Mouse (Mus musculus): ENCODE measurements around the gene Olfr938. TPM values are rescaled to one million over a fixed set of nuclear protein-coding genes. Genes with fewer than 3 reads are reported as not detected.

Gene Olfr938
- not detected for polyA plus RNA-seq (2017; shearing (Covaris generic))

GRCm38 (mm10) chr9:39078787-39079186, at the start of gene Olfr938:
Olfr938 (minus strand) TSS chr9:39078887.

GRCm38 (mm10) chr9:39127831-39128230, 49.1 kb upstream of the Olfr938 start, which contains the start of gene Olfr27:
Olfr27 (plus strand) TSS chr9:39128131.

GRCm38 (mm10) chr9:39064851-39065250, 13.8 kb downstream of the Olfr938 start, which contains the start of gene Olfr937:
Olfr937 (minus strand) TSS chr9:39064951.

Other genes with a start within 250 kb of the Olfr938 start
- not detected for gene Olfr924, start 234.4 kb downstream of the Olfr938 start, polyA plus RNA-seq (2017; shearing (Covaris generic))
- not detected for gene Olfr26, start 223.8 kb downstream of the Olfr938 start, polyA plus RNA-seq (2017; shearing (Covaris generic))
- gene Olfr926, start 201.8 kb downstream of the Olfr938 start, polyA plus RNA-seq (2017; shearing (Covaris generic)): not detected
- not detected for gene Olfr930, start 149.1 kb downstream of the Olfr938 start, polyA plus RNA-seq (2017; shearing (Covaris generic))
- 0.09 TPM for gene Olfr933, start 106.6 kb downstream of the Olfr938 start, polyA plus RNA-seq (2017; shearing (Covaris generic))
- gene Olfr934, start 90.6 kb downstream of the Olfr938 start, polyA plus RNA-seq (2017; shearing (Covaris generic)): not detected
- not detected for gene Olfr935, start 79.2 kb downstream of the Olfr938 start, polyA plus RNA-seq (2017; shearing (Covaris generic))
- gene Olfr146, start 55.5 kb downstream of the Olfr938 start, polyA plus RNA-seq (2017; shearing (Covaris generic)): not detected
- gene Olfr937, start 13.9 kb downstream of the Olfr938 start, polyA plus RNA-seq (2017; shearing (Covaris generic)): not detected
- not detected for gene Olfr27, start 49.2 kb upstream of the Olfr938 start, polyA plus RNA-seq (2017; shearing (Covaris generic))
- 0.05 TPM for gene Olfr943, start 87.4 kb upstream of the Olfr938 start, polyA plus RNA-seq (2017; shearing (Covaris generic))
- not detected for gene Olfr944, start 123.0 kb upstream of the Olfr938 start, polyA plus RNA-seq (2017; shearing (Covaris generic))
- gene Olfr1537, start 171.1 kb upstream of the Olfr938 start, polyA plus RNA-seq (2017; shearing (Covaris generic)): not detected
- not detected for gene Olfr945, start 197.9 kb upstream of the Olfr938 start, polyA plus RNA-seq (2017; shearing (Covaris generic))
- not detected for gene Olfr948, start 247.2 kb upstream of the Olfr938 start, polyA plus RNA-seq (2017; shearing (Covaris generic))